Mouse (Mus musculus): ENCODE data around the gene Ears2.
A peak's percentile ranks its signal among the peaks of the same experiment; 100 is the strongest.

The Ears2 gene

GRCm38 (mm10) chr7:122045181-122045634 is 21.9 kb downstream of the Ears2 start:
- no peak for DNase-seq (ENCODE audit: low read depth, low spot score)

- no peak for DNase-seq (ENCODE audit: low read depth, low spot score)
Observed at GRCm38 (mm10) chr7:122044106-122044505, 23.0 kb downstream of the Ears2 start.

GRCm38 (mm10) chr7:122034348-122034747 is 32.7 kb downstream of the Ears2 start:
- DNase-seq (ENCODE audit: low read depth, low spot score), result peak; percentile 13

GRCm38 (mm10) chr7:122033371-122033770 is 33.7 kb downstream of the Ears2 start:
- no peak for DNase-seq (ENCODE audit: low read depth, low spot score)

- DNase-seq (ENCODE audit: low read depth, low spot score), result no peak
Observed at GRCm38 (mm10) chr7:122022131-122022530, 44.9 kb downstream of the Ears2 start.

- peak; percentile 77 for DNase-seq (ENCODE audit: low read depth, low spot score)
Observed at GRCm38 (mm10) chr7:122020667-122021354, 46.3 kb downstream of the Ears2 start, which contains the start of gene Gga2. Gene Gga2, minus strand, starts transcription at chr7:122021222.

- peak; percentile 37 for DNase-seq (ENCODE audit: low read depth, low spot score)
Observed at GRCm38 (mm10) chr7:122020273-122020666, 46.8 kb downstream of the Ears2 start.

- DNase-seq (ENCODE audit: low read depth, low spot score), result peak; percentile 18
Observed at GRCm38 (mm10) chr7:122018978-122019377, 48.1 kb downstream of the Ears2 start.

GRCm38 (mm10) chr7:122018247-122018646 is 48.8 kb downstream of the Ears2 start:
- no peak for DNase-seq (ENCODE audit: low read depth, low spot score)

- DNase-seq (ENCODE audit: low read depth, low spot score), result peak; percentile 46
Observed at GRCm38 (mm10) chr7:122015734-122016133, 51.3 kb downstream of the Ears2 start.

GRCm38 (mm10) chr7:122015105-122015504 is 52.0 kb downstream of the Ears2 start:
- DNase-seq (ENCODE audit: low read depth, low spot score), result peak; percentile 73

GRCm38 (mm10) chr7:122012949-122013348 is 54.1 kb downstream of the Ears2 start:
- no peak for DNase-seq (ENCODE audit: low read depth, low spot score)

- no peak for DNase-seq (ENCODE audit: low read depth, low spot score)
Observed at GRCm38 (mm10) chr7:122012370-122012769, 54.7 kb downstream of the Ears2 start.

GRCm38 (mm10) chr7:122000396-122000795 is 66.7 kb downstream of the Ears2 start:
- DNase-seq (ENCODE audit: low read depth, low spot score), result no peak

GRCm38 (mm10) chr7:121995961-121996360 is 71.1 kb downstream of the Ears2 start:
- no peak for DNase-seq (ENCODE audit: low read depth, low spot score)

Data from 3T3-L1 (cell line).